Mouse (Mus musculus) hindbrain, embryonic 11.5 days (tissue): ENCODE results near the gene Wnt7b. TPM values are rescaled to one million over a fixed set of nuclear protein-coding genes. Genes with fewer than 3 reads are reported as not detected.
A peak's percentile ranks its signal among the peaks of the same experiment; 100 is the strongest.

ENCODE experiments used
- ATAC-seq: fragments of 200-750 bp; cut with Nextera tagmentation; 2 replicates; pipeline ENCODE4 v1.8.0; 2017; ENCODE audit warnings: mild to moderate bottlenecking, moderate TSS enrichment, moderate library complexity; ENCODE audit not compliant: low FRiP score
- DNase-seq: peaks from one replicate; pipeline ENCODE4 v3.0.0-alpha.2; 2015; ENCODE audit warnings: low spot score
- H3K27ac ChIP-seq: fragments of 300-500 bp; sonication (generic); 2 replicates; pipeline ENCODE4 v1.5.1; 2014; ENCODE audit warnings: mild to moderate bottlenecking, low read depth, low read length
- H3K27me3 ChIP-seq: fragments of 300-500 bp; sonication (generic); 2 replicates; pipeline ENCODE4 v1.6.1; 2014; ENCODE audit warnings: mild to moderate bottlenecking, low read length, moderate library complexity, mixed read lengths; ENCODE audit not compliant: control insufficient read depth, insufficient read depth
- H3K36me3 ChIP-seq: fragments of 300-500 bp; sonication (generic); 2 replicates; pipeline ENCODE4 v1.6.1; 2014; ENCODE audit warnings: mild to moderate bottlenecking, low read length, moderate library complexity, mixed read lengths; ENCODE audit not compliant: control insufficient read depth, insufficient read depth
- H3K4me1 ChIP-seq: fragments of 300-500 bp; sonication (generic); replicated peaks from 2 replicates; pipeline ENCODE4 v1.6.1; 2014; ENCODE audit warnings: low read length, mixed read lengths; ENCODE audit not compliant: control insufficient read depth, insufficient read depth
- H3K4me2 ChIP-seq: fragments of 300-500 bp; sonication (generic); replicated peaks from 2 replicates; pipeline ENCODE4 v1.6.1; 2014; ENCODE audit warnings: mild to moderate bottlenecking, low read depth, low read length
- H3K4me3 ChIP-seq: fragments of 300-500 bp; sonication (generic); 2 replicates; pipeline ENCODE4 v1.5.1; 2014; ENCODE audit warnings: low read depth, low read length
- H3K9ac ChIP-seq: fragments of 300-500 bp; sonication (generic); 2 replicates; pipeline ENCODE4 v1.6.1; 2014; ENCODE audit warnings: low read depth, low read length
- H3K9me3 ChIP-seq: fragments of 300-500 bp; sonication (generic); 2 replicates; pipeline ENCODE4 v1.6.1; 2016; ENCODE audit warnings: low read length; ENCODE audit not compliant: control insufficient read depth
- WGBS: fragments of 180-500 bp; shearing (Covaris S2); extraction: QIAGEN DNeasy Blood & Tissue Kit; methylation state at CpG from one replicate; pipeline ENCODE4 v1.1.7; 2014; 5-methylcytosine and 5-hydroxymethylcytosine counted together
- polyA plus RNA-seq: library from polyadenylated mRNA; unstranded; fragments of >200 nt; fragmentation: Nextera tagmentation; extraction: Ambion mirVana; gene quantifications from 2 replicates; pipeline ENCODE4 v1.2.1, GENCODE M21; 2014

Wnt7b gene
- polyA plus RNA-seq, 1 experiment from 2014 or later = 61.6 TPM

DNA sequence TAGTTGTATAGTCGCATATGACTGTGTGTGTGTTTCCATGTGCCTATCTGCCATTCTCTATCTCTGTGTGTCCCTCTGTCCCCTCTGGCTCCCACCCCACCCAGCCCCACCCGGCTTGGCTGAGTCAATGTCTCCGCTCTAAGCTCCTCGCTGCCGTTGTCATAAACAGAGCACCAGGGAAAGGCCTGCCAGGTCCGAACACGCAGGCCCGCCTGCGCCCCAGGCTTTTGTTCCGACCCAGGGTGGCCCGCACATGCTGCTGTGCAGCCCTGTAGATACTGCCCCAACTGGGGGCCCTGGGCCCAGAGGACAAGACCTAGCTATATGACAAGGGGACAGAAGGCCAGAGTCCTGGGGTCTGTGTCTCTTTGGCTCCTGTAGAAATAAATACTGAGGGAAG is 28.9 kb downstream of the Wnt7b start:
- WGBS = 87% methylated on average over 11 of the region's 11 CpGs
- Histone ChIP-seq H3K27ac (no peak overlapping the region), H3K4me1 (no peaks in the 10 kb centered on the region), H3K36me3 (no peaks in the 10 kb centered on the region), H3K9me3 (no peaks in the 10 kb centered on the region), H3K27me3 (no peaks in the 10 kb centered on the region), H3K9ac (no peak overlapping the region), H3K4me3 (no peak overlapping the region), H3K4me2 (no peak overlapping the region)
- ATAC-seq (no peak), DNase-seq (no peak)

DNA sequence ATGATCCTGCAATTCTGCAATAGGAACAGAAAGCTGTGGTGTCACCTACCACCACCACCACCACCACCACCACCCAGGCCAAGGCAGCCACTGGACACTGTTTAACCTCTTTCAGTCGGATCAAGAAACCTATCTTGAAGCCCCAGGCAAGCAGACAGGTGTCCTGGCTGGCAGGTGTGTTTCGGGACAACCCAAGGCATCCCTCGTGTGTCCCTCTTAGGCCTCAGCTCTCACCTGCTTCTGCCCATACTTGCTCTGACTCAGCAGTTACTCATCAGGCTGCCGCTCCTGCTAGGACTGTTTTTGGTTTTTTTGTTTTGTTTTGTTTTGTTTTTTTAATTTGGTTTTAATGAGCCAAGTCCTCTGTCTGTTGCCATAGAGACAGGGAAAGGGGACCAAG is 35.8 kb downstream of the Wnt7b start:
- WGBS = 84% methylated on average over 4 of the region's 4 CpGs
- Histone ChIP-seq H3K27me3 (no peaks in the 10 kb centered on the region), H3K4me1 (no peaks in the 10 kb centered on the region), H3K27ac (no peak overlapping the region), H3K9me3 (no peaks in the 10 kb centered on the region), H3K4me2 (no peak overlapping the region), H3K4me3 (no peak overlapping the region), H3K36me3 (no peaks in the 10 kb centered on the region), H3K9ac (no peak overlapping the region)
- DNase-seq (no peak), ATAC-seq (no peak)

GRCm38 (mm10) chr15:85545369-85545768 is 36.9 kb downstream of the Wnt7b start:
- Histone ChIP-seq H3K4me1 (no peaks in the 10 kb centered on the region), H3K9me3 (no peaks in the 10 kb centered on the region), H3K4me3 (no peak overlapping the region), H3K36me3 (no peaks in the 10 kb centered on the region), H3K9ac (no peak overlapping the region), H3K27me3 (no peaks in the 10 kb centered on the region), H3K27ac (no peak overlapping the region), H3K4me2 (no peak overlapping the region)
- DNase-seq = no peak
- 84% methylated on average over 5 of the region's 5 CpGs for WGBS
- no peak for ATAC-seq

- no peaks in the 10 kb centered on the region for H3K27me3 ChIP-seq
- H3K27ac ChIP-seq = no peak overlapping the region
- no peak overlapping the region for H3K9ac ChIP-seq
- H3K4me2 ChIP-seq = no peak overlapping the region
- H3K4me3 ChIP-seq = no peak overlapping the region
- DNase-seq (peak; percentile 32), ATAC-seq (no peak)
- H3K36me3 ChIP-seq = peaks cover 3% of the 10 kb centered on the region; the same call in 1 of the 2 replicates
- 43% methylated on average over 11 of the region's 11 CpGs for WGBS
- no peaks in the 10 kb centered on the region for H3K9me3 ChIP-seq
- H3K4me1 ChIP-seq = no peaks in the 10 kb centered on the region
Measured at GRCm38 (mm10) chr15:85538170-85538569, 44.1 kb downstream of the Wnt7b start.

- WGBS = 87% methylated on average over 25 of the region's 25 CpGs
- Histone ChIP-seq H3K4me2 (no peak overlapping the region), H3K4me3 (no peak overlapping the region), H3K27me3 (no peaks in the 10 kb centered on the region), H3K4me1 (no peaks in the 10 kb centered on the region), H3K9me3 (no peaks in the 10 kb centered on the region), H3K27ac (no peak overlapping the region), H3K36me3 (peaks cover 3% of the 10 kb centered on the region; the same call in 1 of the 2 replicates), H3K9ac (no peak overlapping the region)
- ATAC-seq (no peak), DNase-seq (no peak)
Measured at GRCm38 (mm10) chr15:85537151-85537550, 45.1 kb downstream of the Wnt7b start.

GRCm38 (mm10) chr15:85534646-85535045 is 47.6 kb downstream of the Wnt7b start:
- no peaks in the 10 kb centered on the region for H3K4me1 ChIP-seq
- H3K36me3 ChIP-seq = peaks cover 3% of the 10 kb centered on the region; the same call in 1 of the 2 replicates

GRCm38 (mm10) chr15:85534215-85534614 is 48.1 kb downstream of the Wnt7b start:
- no peak overlapping the region for H3K9ac ChIP-seq
- H3K4me3 ChIP-seq = no peak overlapping the region
- peaks cover 3% of the 10 kb centered on the region; the same call in 1 of the 2 replicates for H3K36me3 ChIP-seq
- WGBS = 87% methylated on average over 8 of the region's 8 CpGs
- H3K4me1 ChIP-seq = no peaks in the 10 kb centered on the region
- no peaks in the 10 kb centered on the region for H3K9me3 ChIP-seq
- H3K4me2 ChIP-seq = no peak overlapping the region
- ATAC-seq = no peak
- no peak for DNase-seq
- no peak overlapping the region for H3K27ac ChIP-seq
- H3K27me3 ChIP-seq = no peaks in the 10 kb centered on the region

More at GRCm38 (mm10) chr15:85534646-85535045, 47.6 kb downstream of the Wnt7b start:
- Histone ChIP-seq H3K9me3 (no peaks in the 10 kb centered on the region), H3K4me2 (no peak overlapping the region), H3K27me3 (no peaks in the 10 kb centered on the region), H3K4me3 (no peak overlapping the region), H3K27ac (no peak overlapping the region), H3K9ac (no peak overlapping the region)
- ATAC-seq = no peak
- DNase-seq = no peak
- WGBS = 90% methylated on average over 6 of the region's 6 CpGs

GRCm38 (mm10) chr15:85532063-85532462 is 50.2 kb downstream of the Wnt7b start:
- Histone ChIP-seq H3K4me2 (no peak overlapping the region), H3K9me3 (no peaks in the 10 kb centered on the region), H3K4me1 (no peaks in the 10 kb centered on the region), H3K36me3 (peaks cover under 1% of the 10 kb centered on the region; the same call in 1 of the 2 replicates), H3K27ac (no peak overlapping the region), H3K9ac (no peak overlapping the region), H3K4me3 (no peak overlapping the region), H3K27me3 (no peaks in the 10 kb centered on the region)
- ATAC-seq (no peak), DNase-seq (no peak)
- WGBS = 70% methylated on average over 3 of the region's 3 CpGs

DNA sequence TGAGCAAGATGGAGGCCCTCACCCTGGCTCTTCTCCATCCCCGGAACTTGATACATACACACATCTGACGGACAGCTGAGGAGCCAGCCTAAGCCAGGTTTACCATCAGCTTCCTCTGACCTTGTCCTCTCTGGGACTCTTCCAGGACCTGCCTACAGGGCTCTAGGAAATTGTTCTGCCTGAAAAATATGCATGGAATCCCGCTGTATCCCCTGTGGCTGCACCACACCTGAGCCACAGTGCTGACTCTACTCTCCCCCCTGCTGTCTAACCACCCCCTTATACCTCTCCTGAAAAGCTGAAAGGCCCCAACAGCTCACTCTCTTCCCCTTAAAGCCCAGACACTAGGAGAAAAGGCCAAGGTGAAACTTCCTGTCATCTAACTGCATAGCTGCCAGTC is 52.4 kb downstream of the Wnt7b start:
- 68% methylated on average over 3 of the region's 3 CpGs for WGBS
- no peaks in the 10 kb centered on the region for H3K27me3 ChIP-seq

More for the DNA sequence above, 52.4 kb downstream of the Wnt7b start:
- Histone ChIP-seq H3K4me3 (no peak overlapping the region), H3K4me2 (no peak overlapping the region), H3K36me3 (no peaks in the 10 kb centered on the region), H3K9me3 (no peaks in the 10 kb centered on the region), H3K4me1 (no peaks in the 10 kb centered on the region), H3K9ac (no peak overlapping the region), H3K27ac (no peak overlapping the region)
- DNase-seq (no peak), ATAC-seq (no peak)
